Mouse (Mus musculus): ENCODE measurements around the gene Fkbp4. TPM values are rescaled to one million over a fixed set of nuclear protein-coding genes. Genes with fewer than 3 reads are reported as not detected.
A peak's percentile ranks its signal among the peaks of the same experiment; 100 is the strongest.

Gene Fkbp4
- total and polyA plus RNA-seq, 3 experiments = 206 to 359 (median 351) TPM

- 47% methylated on average over 2 of the region's 2 CpGs for WGBS
- Histone ChIP-seq H3K4me1 (ENCODE audit: control insufficient read depth, insufficient read depth, low read length) (peaks cover 2% of the 10 kb centered on the region), H3K27me3 (ENCODE audit: control insufficient read depth, insufficient read depth, low read length) (no peaks in the 10 kb centered on the region), H3K9ac (ENCODE audit: low read depth, low read length) (no peak overlapping the region), H3K79me2 (replicated peaks; ENCODE audit: control insufficient read depth, insufficient read depth, low read length) (no peaks in the 10 kb centered on the region), H3K4me3 (no peak overlapping the region), H3K36me3 (ENCODE audit: control insufficient read depth, insufficient read depth, low read length) (no peaks in the 10 kb centered on the region), H3K27ac (no peak overlapping the region)
- intact Hi-C loops (cut with DNase I) = no loop called here
- no peak for TF ChIP-seq POLR2A (IDR thresholded peaks at IDR 0.05; ENCODE audit: insufficient read depth, low read depth, low read length)
- no peak for TF ChIP-seq CTCF (IDR thresholded peaks at IDR 0.05)
- TF ChIP-seq EP300 (IDR thresholded peaks at IDR 0.05; ENCODE audit: insufficient read depth, low read depth, low read length) = no peak
- DNase-seq = no peak
Observed at GRCm38 (mm10) chr6:128421036-128421435, 17.4 kb downstream of the Fkbp4 start.

DNA sequence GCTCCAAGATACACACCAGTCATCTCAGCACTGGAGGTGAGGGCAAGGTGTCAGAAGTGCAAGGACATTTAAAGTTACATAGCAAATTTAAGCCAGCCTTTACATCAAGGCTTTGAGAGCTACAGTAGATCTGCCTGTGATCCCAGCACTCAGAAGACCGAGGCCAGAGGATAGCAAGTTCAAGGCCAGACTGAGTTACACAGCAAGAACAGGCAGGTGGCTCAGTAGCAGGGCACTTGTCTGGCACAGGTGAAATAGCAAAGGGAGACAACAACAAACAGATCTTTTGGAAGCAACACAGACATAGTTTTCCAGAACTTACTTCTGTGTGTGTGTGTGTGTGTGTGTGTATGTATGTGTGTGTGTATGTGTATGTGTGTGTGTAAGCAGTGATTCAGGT lies 20.4 kb downstream of the Fkbp4 start:
- no peak overlapping the region for H3K4me3 ChIP-seq
- intact Hi-C loops (cut with DNase I) = loop anchor here (10.0 kb wide), 2 partner anchors 183 to 213 kb away; no protein-coding TSS in a partner anchor
- H3K79me2 ChIP-seq (replicated peaks; ENCODE audit: control insufficient read depth, insufficient read depth, low read length) = no peaks in the 10 kb centered on the region
- TF ChIP-seq EP300 (IDR thresholded peaks at IDR 0.05; ENCODE audit: insufficient read depth, low read depth, low read length) (no peak), CTCF (IDR thresholded peaks at IDR 0.05) (no peak), POLR2A (IDR thresholded peaks at IDR 0.05; ENCODE audit: insufficient read depth, low read depth, low read length) (no peak)
- H3K4me1 ChIP-seq (ENCODE audit: control insufficient read depth, insufficient read depth, low read length) = no peaks in the 10 kb centered on the region
- no peak for DNase-seq
- no peaks in the 10 kb centered on the region for H3K27me3 ChIP-seq (ENCODE audit: control insufficient read depth, insufficient read depth, low read length)
- no peak overlapping the region for H3K27ac ChIP-seq
- no peak overlapping the region for H3K9ac ChIP-seq (ENCODE audit: low read depth, low read length)
- no peaks in the 10 kb centered on the region for H3K36me3 ChIP-seq (ENCODE audit: control insufficient read depth, insufficient read depth, low read length)
- 85% methylated on average over 1 of the region's 1 CpGs for WGBS

GRCm38 (mm10) chr6:128416169-128416568 lies 22.3 kb downstream of the Fkbp4 start:
- WGBS = 87% methylated on average over 5 of the region's 5 CpGs
- no peak overlapping the region for H3K9ac ChIP-seq (ENCODE audit: low read depth, low read length)
- TF ChIP-seq POLR2A (IDR thresholded peaks at IDR 0.05; ENCODE audit: insufficient read depth, low read depth, low read length) (no peak), EP300 (IDR thresholded peaks at IDR 0.05; ENCODE audit: insufficient read depth, low read depth, low read length) (no peak)
- no peak overlapping the region for H3K27ac ChIP-seq
- no peak for DNase-seq
- no peak overlapping the region for H3K4me3 ChIP-seq
- no peaks in the 10 kb centered on the region for H3K79me2 ChIP-seq (replicated peaks; ENCODE audit: control insufficient read depth, insufficient read depth, low read length)
- intact Hi-C loops (cut with DNase I) = loop anchor here (10.0 kb wide), 2 partner anchors 181 to 211 kb away; no protein-coding TSS in a partner anchor
- no peaks in the 10 kb centered on the region for H3K4me1 ChIP-seq (ENCODE audit: control insufficient read depth, insufficient read depth, low read length)
- no peaks in the 10 kb centered on the region for H3K36me3 ChIP-seq (ENCODE audit: control insufficient read depth, insufficient read depth, low read length)
- no peaks in the 10 kb centered on the region for H3K27me3 ChIP-seq (ENCODE audit: control insufficient read depth, insufficient read depth, low read length)

- TF ChIP-seq EP300 (IDR thresholded peaks at IDR 0.05; ENCODE audit: insufficient read depth, low read depth, low read length) = 0 out of 2 replicates have a peak, but pooled peaks have one; percentile 62
- TF ChIP-seq CTCF (IDR thresholded peaks at IDR 0.05) = no peak; the same call in none of the 2 replicates
- Histone ChIP-seq H3K27ac (no peak overlapping the region), H3K4me3 (no peak overlapping the region), H3K9ac (ENCODE audit: low read depth, low read length) (no peak overlapping the region), H3K79me2 (replicated peaks; ENCODE audit: control insufficient read depth, insufficient read depth, low read length) (no peaks in the 10 kb centered on the region), H3K36me3 (ENCODE audit: control insufficient read depth, insufficient read depth, low read length) (no peaks in the 10 kb centered on the region), H3K4me1 (ENCODE audit: control insufficient read depth, insufficient read depth, low read length) (no peaks in the 10 kb centered on the region), H3K27me3 (ENCODE audit: control insufficient read depth, insufficient read depth, low read length) (no peaks in the 10 kb centered on the region)
- intact Hi-C loops (cut with DNase I) = loop anchor here (1.0 to 10.0 kb wide), 6 partner anchors 30 to 206 kb away; partner anchors contain the start of genes Foxm1 and Rhno1
- DNase-seq = peak; percentile 63 to 85
- WGBS = 11% methylated on average over 3 of the region's 3 CpGs
Observed at GRCm38 (mm10) chr6:128411115-128411514, 27.4 kb downstream of the Fkbp4 start.

DNA sequence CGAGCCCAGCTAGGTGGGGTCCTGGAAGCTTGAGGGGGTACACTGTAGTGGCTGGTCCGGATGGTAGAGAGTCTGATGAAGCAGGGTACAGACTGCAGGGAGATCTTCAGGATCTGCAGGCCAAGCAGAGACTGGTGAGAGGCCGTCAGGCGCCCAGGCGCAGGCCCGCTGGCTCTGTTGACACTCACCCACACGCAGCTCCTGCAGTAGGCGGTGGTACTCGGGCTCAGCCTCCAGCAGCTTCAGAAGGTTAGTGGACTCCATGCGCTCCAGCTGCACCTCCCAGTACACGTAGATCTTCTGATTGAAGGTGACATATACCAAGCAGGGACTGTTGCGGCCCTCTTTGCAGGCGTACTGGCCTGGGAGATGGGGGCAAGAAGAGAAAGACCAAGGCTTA lies 28.2 kb downstream of the Fkbp4 start:
- TF ChIP-seq POLR2A (IDR thresholded peaks at IDR 0.05; ENCODE audit: insufficient read depth, low read depth, low read length) (no peak), EP300 (IDR thresholded peaks at IDR 0.05; ENCODE audit: insufficient read depth, low read depth, low read length) (no peak)
- no peaks in the 10 kb centered on the region for H3K79me2 ChIP-seq (replicated peaks; ENCODE audit: control insufficient read depth, insufficient read depth, low read length)
- H3K36me3 ChIP-seq (ENCODE audit: control insufficient read depth, insufficient read depth, low read length) = no peaks in the 10 kb centered on the region
- no peak overlapping the region for H3K9ac ChIP-seq (ENCODE audit: low read depth, low read length)
- intact Hi-C loops (cut with DNase I) = loop anchor here (2.0 to 10.0 kb wide), 4 partner anchors 30 to 206 kb away; partner anchors contain the start of genes Foxm1 and Rhno1
- no peak overlapping the region for H3K27ac ChIP-seq
- DNase-seq = no peak
- WGBS = 95% methylated on average over 13 of the region's 13 CpGs
- H3K4me3 ChIP-seq = no peak overlapping the region
- H3K4me1 ChIP-seq (ENCODE audit: control insufficient read depth, insufficient read depth, low read length) = no peaks in the 10 kb centered on the region
- no peaks in the 10 kb centered on the region for H3K27me3 ChIP-seq (ENCODE audit: control insufficient read depth, insufficient read depth, low read length)

GRCm38 (mm10) chr6:128408544-128409125 lies 29.8 kb downstream of the Fkbp4 start:
- intact Hi-C loops (cut with DNase I) = no loop called here
- Histone ChIP-seq H3K36me3 (ENCODE audit: control insufficient read depth, insufficient read depth, low read length) (no peaks in the 10 kb centered on the region), H3K27me3 (ENCODE audit: control insufficient read depth, insufficient read depth, low read length) (no peaks in the 10 kb centered on the region), H3K79me2 (replicated peaks; ENCODE audit: control insufficient read depth, insufficient read depth, low read length) (no peaks in the 10 kb centered on the region), H3K9ac (ENCODE audit: low read depth, low read length) (no peak overlapping the region), H3K27ac (no peak overlapping the region), H3K4me3 (no peak overlapping the region), H3K4me1 (ENCODE audit: control insufficient read depth, insufficient read depth, low read length) (no peaks in the 10 kb centered on the region)
- DNase-seq = no peak
- 88% methylated on average over 7 of the region's 7 CpGs for WGBS
- TF ChIP-seq POLR2A (IDR thresholded peaks at IDR 0.05; ENCODE audit: insufficient read depth, low read depth, low read length) (no peak), CTCF (IDR thresholded peaks at IDR 0.05) (no peak), EP300 (IDR thresholded peaks at IDR 0.05; ENCODE audit: insufficient read depth, low read depth, low read length) (no peak)
